Mouse (Mus musculus) embryonic facial prominence, embryonic 12.5 days (tissue): ENCODE measurements around the gene Hnrnpr. TPM values are rescaled to one million over a fixed set of nuclear protein-coding genes. Genes with fewer than 3 reads are reported as not detected.

ENCODE experiments used
- ATAC-seq: fragments of 200-750 bp; cut with Nextera tagmentation; 2 replicates; pipeline ENCODE4 v1.8.0; 2017; ENCODE audit not compliant: insufficient number of reproducible peaks, insufficient read depth, low FRiP score, low TSS enrichment
- H3K27ac ChIP-seq: fragments of 300-500 bp; sonication (generic); 2 replicates; pipeline ENCODE4 v1.5.1; 2016; ENCODE audit warnings: mild to moderate bottlenecking
- H3K27me3 ChIP-seq: fragments of 300-500 bp; sonication (generic); 2 replicates; pipeline ENCODE4 v1.6.1; 2016; ENCODE audit warnings: mild to moderate bottlenecking, moderate library complexity
- H3K36me3 ChIP-seq: fragments of 300-500 bp; sonication (generic); 2 replicates; pipeline ENCODE4 v1.6.1; 2016; ENCODE audit warnings: mild to moderate bottlenecking
- H3K4me1 ChIP-seq: fragments of 300-500 bp; sonication (generic); 2 replicates; pipeline ENCODE4 v1.6.1; 2016
- H3K4me2 ChIP-seq: fragments of 300-500 bp; sonication (generic); replicated peaks from 2 replicates; pipeline ENCODE4 v1.6.1; 2016; ENCODE audit warnings: mild to moderate bottlenecking, moderate library complexity
- H3K4me3 ChIP-seq: fragments of 300-500 bp; sonication (generic); 2 replicates; pipeline ENCODE4 v1.5.1; 2016; ENCODE audit warnings: mild to moderate bottlenecking
- H3K9ac ChIP-seq: fragments of 300-500 bp; sonication (generic); 2 replicates; pipeline ENCODE4 v1.6.1; 2016; ENCODE audit warnings: mild to moderate bottlenecking, moderate library complexity
- H3K9me3 ChIP-seq: fragments of 300-500 bp; sonication (generic); 2 replicates; pipeline ENCODE4 v1.6.1; 2016; ENCODE audit warnings: mild to moderate bottlenecking, moderate library complexity
- WGBS: fragments of 180-500 bp; shearing (Covaris S2); methylation state at CpG from one replicate; pipeline ENCODE4 v1.1.7; 2016; 5-methylcytosine and 5-hydroxymethylcytosine counted together
- polyA plus RNA-seq: library from polyadenylated mRNA; unstranded; fragments of >200 nt; fragmentation: Nextera tagmentation; extraction: Ambion mirVana; gene quantifications from 2 replicates; pipeline ENCODE4 v1.2.1, GENCODE M21; 2016

The Hnrnpr gene
- polyA plus RNA-seq, 1 experiment from 2014 or later: 253 TPM

GRCm38 (mm10) chr4:136311042-136311999, 579 bp downstream of the Hnrnpr start:
- under 1% methylated on average over 71 of the region's 81 CpGs for WGBS
- Histone ChIP-seq H3K9ac (peak overlapping the region; percentile 98), H3K4me1 (peaks cover 30% of the 10 kb centered on the region), H3K9me3 (no peaks in the 10 kb centered on the region), H3K36me3 (peaks cover 1% of the 10 kb centered on the region; the same call in 1 of the 2 replicates), H3K4me2 (peak overlapping the region; percentile 74), H3K4me3 (peak overlapping the region; percentile 99), H3K27me3 (no peaks in the 10 kb centered on the region), H3K27ac (peak overlapping the region; percentile 99)
- no peak; the same call in 1 of the 2 replicates for ATAC-seq

- WGBS: 27% methylated on average over 4 of the region's 4 CpGs
- H3K27ac ChIP-seq: no peak overlapping the region
- H3K27me3 ChIP-seq: no peaks in the 10 kb centered on the region
- H3K4me2 ChIP-seq: peak overlapping the region; percentile 74
- no peaks in the 10 kb centered on the region for H3K9me3 ChIP-seq
- peaks cover 30% of the 10 kb centered on the region for H3K4me1 ChIP-seq
- peaks cover 10% of the 10 kb centered on the region; the same call in 1 of the 2 replicates for H3K36me3 ChIP-seq
- peak overlapping the region; percentile 99 for H3K4me3 ChIP-seq
- H3K9ac ChIP-seq: peak overlapping the region; percentile 36; the same call in 1 of the 2 replicates
- no peak for ATAC-seq
Measured at GRCm38 (mm10) chr4:136312616-136313015, 1.9 kb downstream of the Hnrnpr start.

GRCm38 (mm10) chr4:136317667-136318066, 6.9 kb downstream of the Hnrnpr start:
- H3K9ac ChIP-seq: no peak overlapping the region
- H3K9me3 ChIP-seq: no peaks in the 10 kb centered on the region
- 90% methylated on average over 4 of the region's 4 CpGs for WGBS
- no peak overlapping the region for H3K4me3 ChIP-seq
- peaks cover 53% of the 10 kb centered on the region for H3K36me3 ChIP-seq
- no peak overlapping the region for H3K4me2 ChIP-seq
- H3K27me3 ChIP-seq: no peaks in the 10 kb centered on the region
- no peak for ATAC-seq
- peaks cover 23% of the 10 kb centered on the region for H3K4me1 ChIP-seq
- H3K27ac ChIP-seq: no peak overlapping the region

- no peak overlapping the region for H3K9ac ChIP-seq
- H3K9me3 ChIP-seq: no peaks in the 10 kb centered on the region
- no peak for ATAC-seq
- H3K4me2 ChIP-seq: no peak overlapping the region
- H3K36me3 ChIP-seq: peaks cover 64% of the 10 kb centered on the region
- WGBS: 86% methylated on average over 4 of the region's 4 CpGs
- no peak overlapping the region for H3K27ac ChIP-seq
- no peaks in the 10 kb centered on the region for H3K27me3 ChIP-seq
- H3K4me3 ChIP-seq: no peak overlapping the region
- peaks cover 2% of the 10 kb centered on the region for H3K4me1 ChIP-seq
Measured at GRCm38 (mm10) chr4:136320016-136320415, 9.3 kb downstream of the Hnrnpr start.

GRCm38 (mm10) chr4:136324226-136324625, 13.5 kb downstream of the Hnrnpr start:
- H3K4me1 ChIP-seq: no peaks in the 10 kb centered on the region
- no peaks in the 10 kb centered on the region for H3K27me3 ChIP-seq
- no peak overlapping the region for H3K27ac ChIP-seq
- no peaks in the 10 kb centered on the region for H3K9me3 ChIP-seq
- H3K36me3 ChIP-seq: peaks cover 67% of the 10 kb centered on the region
- no peak overlapping the region for H3K9ac ChIP-seq
- no peak for ATAC-seq
- no peak overlapping the region for H3K4me2 ChIP-seq
- 61% methylated on average over 2 of the region's 2 CpGs for WGBS
- no peak overlapping the region for H3K4me3 ChIP-seq

- Histone ChIP-seq H3K27me3 (no peaks in the 10 kb centered on the region), H3K4me2 (no peak overlapping the region), H3K9ac (no peak overlapping the region), H3K36me3 (peaks cover 48% of the 10 kb centered on the region), H3K4me3 (no peak overlapping the region), H3K4me1 (no peaks in the 10 kb centered on the region), H3K27ac (no peak overlapping the region), H3K9me3 (no peaks in the 10 kb centered on the region)
- ATAC-seq: no peak
- WGBS: 82% methylated on average over 5 of the region's 5 CpGs
Measured at GRCm38 (mm10) chr4:136327238-136327637, 16.5 kb downstream of the Hnrnpr start.

- Histone ChIP-seq H3K9me3 (no peaks in the 10 kb centered on the region), H3K4me2 (no peak overlapping the region), H3K27ac (no peak overlapping the region), H3K4me3 (no peak overlapping the region), H3K27me3 (no peaks in the 10 kb centered on the region), H3K36me3 (peaks cover 49% of the 10 kb centered on the region), H3K9ac (no peak overlapping the region), H3K4me1 (no peaks in the 10 kb centered on the region)
- ATAC-seq: no peak
Measured at GRCm38 (mm10) chr4:136328115-136328514, 17.4 kb downstream of the Hnrnpr start.

GRCm38 (mm10) chr4:136331709-136332108, 21.0 kb downstream of the Hnrnpr start:
- ATAC-seq: no peak

GRCm38 (mm10) chr4:136333191-136333590, 22.4 kb downstream of the Hnrnpr start:
- no peak for ATAC-seq
- Histone ChIP-seq H3K27ac (no peak overlapping the region), H3K4me2 (no peak overlapping the region), H3K36me3 (peaks cover 54% of the 10 kb centered on the region), H3K4me3 (no peak overlapping the region), H3K4me1 (no peaks in the 10 kb centered on the region), H3K27me3 (no peaks in the 10 kb centered on the region), H3K9me3 (no peaks in the 10 kb centered on the region), H3K9ac (no peak overlapping the region)
- WGBS: 78% methylated on average over 3 of the region's 3 CpGs

More at GRCm38 (mm10) chr4:136331709-136332108, 21.0 kb downstream of the Hnrnpr start:
- no peak overlapping the region for H3K27ac ChIP-seq
- H3K9ac ChIP-seq: no peak overlapping the region
- WGBS: 95% methylated on average over 3 of the region's 3 CpGs
- peaks cover 54% of the 10 kb centered on the region for H3K36me3 ChIP-seq
- no peak overlapping the region for H3K4me3 ChIP-seq
- H3K9me3 ChIP-seq: no peaks in the 10 kb centered on the region
- no peak overlapping the region for H3K4me2 ChIP-seq
- no peaks in the 10 kb centered on the region for H3K4me1 ChIP-seq
- no peaks in the 10 kb centered on the region for H3K27me3 ChIP-seq

- WGBS: 83% methylated on average over 2 of the region's 2 CpGs
- ATAC-seq: no peak
- H3K36me3 ChIP-seq: peaks cover 58% of the 10 kb centered on the region
Measured at GRCm38 (mm10) chr4:136335065-136335464, 24.3 kb downstream of the Hnrnpr start.

GRCm38 (mm10) chr4:136337129-136337528, 26.4 kb downstream of the Hnrnpr start:
- no peaks in the 10 kb centered on the region for H3K27me3 ChIP-seq
- ATAC-seq: no peak
- H3K4me3 ChIP-seq: no peak overlapping the region
- no peak overlapping the region for H3K27ac ChIP-seq
- no peak overlapping the region for H3K9ac ChIP-seq
- no peaks in the 10 kb centered on the region for H3K9me3 ChIP-seq
- H3K36me3 ChIP-seq: peaks cover 60% of the 10 kb centered on the region
- WGBS: 73% methylated on average over 4 of the region's 4 CpGs
- H3K4me1 ChIP-seq: no peaks in the 10 kb centered on the region
- H3K4me2 ChIP-seq: no peak overlapping the region

More at GRCm38 (mm10) chr4:136335065-136335464, 24.3 kb downstream of the Hnrnpr start:
- H3K4me2 ChIP-seq: no peak overlapping the region
- H3K27me3 ChIP-seq: no peaks in the 10 kb centered on the region
- no peak overlapping the region for H3K9ac ChIP-seq
- H3K9me3 ChIP-seq: no peaks in the 10 kb centered on the region
- no peak overlapping the region for H3K4me3 ChIP-seq
- no peak overlapping the region for H3K27ac ChIP-seq
- H3K4me1 ChIP-seq: no peaks in the 10 kb centered on the region

GRCm38 (mm10) chr4:136349616-136350015, 38.9 kb downstream of the Hnrnpr start:
- Histone ChIP-seq H3K9me3 (no peaks in the 10 kb centered on the region), H3K4me2 (no peak overlapping the region), H3K4me1 (no peaks in the 10 kb centered on the region), H3K4me3 (no peak overlapping the region), H3K36me3 (peaks cover 66% of the 10 kb centered on the region), H3K27ac (no peak overlapping the region), H3K27me3 (no peaks in the 10 kb centered on the region), H3K9ac (no peak overlapping the region)
- ATAC-seq: no peak
- 95% methylated on average over 6 of the region's 6 CpGs for WGBS
